In the genomic region with DNA sequence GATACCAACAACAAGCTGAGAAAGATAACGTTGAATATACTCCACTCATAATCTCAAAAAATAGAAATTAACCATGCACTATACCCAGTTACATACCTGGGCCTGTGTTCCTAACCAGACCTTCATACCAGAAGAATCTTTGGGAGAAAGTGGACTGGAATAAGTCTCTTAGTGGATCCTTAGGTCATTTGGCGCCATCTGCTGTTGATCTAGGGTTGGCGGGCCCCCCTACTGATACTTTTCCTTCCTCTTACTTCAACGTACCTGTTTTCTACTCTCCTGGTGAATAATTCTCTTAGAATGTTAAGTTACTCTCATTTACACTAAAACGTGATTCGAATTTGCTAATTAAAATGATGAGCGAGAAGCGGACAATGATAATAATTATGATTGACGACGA, we compare ENCODE assay signal across 9 mouse cellular contexts. TPM values are rescaled to one million over a fixed set of nuclear protein-coding genes. Genes with fewer than 3 reads are reported as not detected.
DNase-seq lines count a peak whose midpoint lies in the region; ATAC-seq and TF ChIP-seq lines count a peak whose summit lies in the region.
"Had no signal": no experiment of that assay in that cellular context is flagged by ENCODE, and none has a peak within 500 bp of the region (broad histone marks: within the 10 kb centered on the region; RNA-seq: fewer than 3 reads in every experiment).

No protein-coding gene starts in this region.

- ATAC-seq in midbrain, postnatal 0 days (ENCODE audit: low FRiP score) = peak; percentile 58; the same call in 1 of the 2 replicates

- no peaks in the 10 kb centered on the region for H3K4me1 ChIP-seq in midbrain, postnatal 0 days (ENCODE audit: insufficient read depth, low read length)

- no peaks in the 10 kb centered on the region for H3K36me3 ChIP-seq in midbrain, postnatal 0 days (ENCODE audit: insufficient read depth, low read length)
- H3K36me3 ChIP-seq: liver, embryonic 15.5 days had no signal

- H3K9me3 ChIP-seq in midbrain, postnatal 0 days (ENCODE audit: low read length) = no peaks in the 10 kb centered on the region
- H3K9me3 ChIP-seq: liver, embryonic 15.5 days had no signal

- no peak for TF ChIP-seq POLR2A in brain, embryonic 14.5 days (IDR thresholded peaks at IDR 0.05; ENCODE audit: borderline replicate concordance, extremely low read depth, insufficient read depth, insufficient read length, poor library complexity, severe bottlenecking)

- H3K4me2 ChIP-seq in midbrain, postnatal 0 days (ENCODE audit: low read depth, low read length, poor library complexity, severe bottlenecking) = no peak overlapping the region
- H3K4me2 ChIP-seq: liver, embryonic 15.5 days had no signal

- no peak overlapping the region for H3K9ac ChIP-seq in midbrain, postnatal 0 days (replicated peaks; ENCODE audit: low read length, poor library complexity, severe bottlenecking)
- H3K9ac ChIP-seq: liver, embryonic 15.5 days had no signal

- peak; percentile 59 for DNase-seq in gastrocnemius, adult 18-20 months (ENCODE audit: low spot score)
- DNase-seq in gastrocnemius, postnatal 25 days = no peak
- peak; percentile 42 to 64 for DNase-seq in CD8-positive naive resting alpha-beta T cell, adult 2 months (ENCODE audit: low read depth in 2 of 2, low spot score in 2 of 2)
- peak; percentile 65 for DNase-seq in brain, embryonic 14.5 days (ENCODE audit: low read depth)
- peak; percentile 22 to 43 for DNase-seq in heart, adult 9 months (ENCODE audit: low spot score in 2 of 2)
- peak; percentile 27 to 53 for DNase-seq in layer of hippocampus, postnatal 36 days
- DNase-seq in midbrain, postnatal 0 days (ENCODE audit: low spot score) = peak; percentile 87
- peak; percentile 64 to 70 for DNase-seq in thymus, postnatal 36 days

- H3K4me3 ChIP-seq in midbrain, postnatal 0 days (ENCODE audit: low read depth, low read length) = no peak overlapping the region
- H3K4me3 ChIP-seq: liver, embryonic 15.5 days had no signal

- H3K27me3 ChIP-seq in midbrain, postnatal 0 days (ENCODE audit: insufficient read depth, low read length) = no peaks in the 10 kb centered on the region
- H3K27me3 ChIP-seq: liver, embryonic 15.5 days had no signal

- peak; percentile 65; the same call in 1 of the 2 replicates for TF ChIP-seq CTCF in brain, embryonic 14.5 days (IDR thresholded peaks at IDR 0.05; ENCODE audit: borderline replicate concordance, extremely low read depth, insufficient read depth, insufficient read length)
- TF ChIP-seq CTCF in midbrain, postnatal 0 days (IDR thresholded peaks at IDR 0.05) = peak; percentile 84

- H3K27ac ChIP-seq in midbrain, postnatal 0 days (ENCODE audit: low read depth, low read length) = no peak overlapping the region
- H3K27ac ChIP-seq: liver, embryonic 15.5 days had no signal

- WGBS in midbrain, postnatal 0 days = 35% methylated on average over 10 of the region's 10 CpGs

RNA-seq across cellular contexts. Expression of a gene that starts 35.5 kb away (rescaled TPM):
- 10 to 100 TPM; 20.2 to 20.6 TPM for total RNA-seq in gastrocnemius, adult 18-20 months (2021)
- total RNA-seq in gastrocnemius, postnatal 25 days (2021) = 10 to 100 TPM; 24.6 to 29.0 TPM
- 81.1 and 91.3 TPM in 2 replicates for polyA plus RNA-seq in brain, embryonic 14.5 days (2012; rRNA removed)
- 10 to 100 TPM; 60.9 to 64.6 TPM for total RNA-seq in layer of hippocampus, postnatal 36 days (2021)
- 73.2 and 78.9 TPM in 2 replicates for total RNA-seq in midbrain, postnatal 0 days (2014; rRNA removed)
- 52.9 and 53.1 TPM in 2 replicates for polyA plus RNA-seq in midbrain, postnatal 0 days (2015; fragmentation: Nextera tagmentation; extraction: Ambion mirVana)
